Mouse (Mus musculus) layer of hippocampus, adult 18-20 months (tissue): ENCODE data around the gene Col26a1. TPM values are rescaled to one million over a fixed set of nuclear protein-coding genes. Genes with fewer than 3 reads are reported as not detected.

Source experiments
- DNase-seq, 2 experiments: peaks; one replicate each; pipeline ENCODE4 v3.0.0; 2022; ENCODE audit warnings: low spot score in 2 of 2
- total RNA-seq, 2 experiments: library from RNA; stranded (reverse); gene quantifications; 2 replicates each; pipeline ENCODE4 v1.2.3; 2021

The Col26a1 gene
- total RNA-seq, 2 experiments from 2014 or later = 1.8 to 2.7 TPM

DNA sequence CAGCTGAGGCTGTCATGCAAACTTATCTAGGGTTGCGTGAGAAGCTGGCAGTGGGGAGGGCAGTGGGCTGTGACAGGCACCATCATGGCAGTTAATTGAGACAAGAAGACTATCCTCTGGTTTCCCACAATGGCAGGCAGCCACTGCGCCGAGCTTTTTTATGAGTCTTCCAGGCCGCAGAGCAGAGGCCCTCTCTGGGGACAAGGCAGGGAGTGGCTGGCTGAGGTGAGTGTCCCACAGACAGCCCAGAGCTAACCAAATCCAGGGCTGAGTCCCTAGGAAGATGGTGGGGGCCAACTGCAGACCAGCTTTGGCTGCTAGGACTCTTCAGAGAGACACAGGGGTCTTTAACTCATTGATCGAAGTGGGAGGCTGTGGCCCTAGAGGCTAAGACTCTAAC lies 186.5 kb downstream of the Col26a1 start:
- DNase-seq = no peak

GRCm38 (mm10) chr5:136694976-136695375 lies 188.0 kb downstream of the Col26a1 start:
- no peak for DNase-seq

DNA sequence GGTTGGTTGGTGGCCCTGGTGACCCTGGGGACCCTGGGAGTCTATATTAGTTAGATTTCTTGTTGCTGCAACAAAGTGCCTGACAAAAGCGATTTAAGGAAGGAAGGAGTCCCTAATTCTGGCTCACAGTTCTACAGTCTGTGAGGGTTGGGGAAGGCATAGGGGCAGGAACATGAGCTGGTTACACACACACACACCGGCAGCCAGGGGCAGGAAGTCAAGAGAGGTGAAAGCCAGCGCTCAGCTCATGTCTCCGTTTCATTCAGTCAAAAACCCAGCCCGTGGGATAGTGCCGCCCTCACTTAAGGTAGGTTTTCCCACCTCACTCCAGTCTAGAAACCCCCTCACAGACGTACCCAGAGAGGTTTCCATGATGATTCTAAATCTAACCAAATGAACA lies 189.6 kb downstream of the Col26a1 start:
- DNase-seq = no peak

DNA sequence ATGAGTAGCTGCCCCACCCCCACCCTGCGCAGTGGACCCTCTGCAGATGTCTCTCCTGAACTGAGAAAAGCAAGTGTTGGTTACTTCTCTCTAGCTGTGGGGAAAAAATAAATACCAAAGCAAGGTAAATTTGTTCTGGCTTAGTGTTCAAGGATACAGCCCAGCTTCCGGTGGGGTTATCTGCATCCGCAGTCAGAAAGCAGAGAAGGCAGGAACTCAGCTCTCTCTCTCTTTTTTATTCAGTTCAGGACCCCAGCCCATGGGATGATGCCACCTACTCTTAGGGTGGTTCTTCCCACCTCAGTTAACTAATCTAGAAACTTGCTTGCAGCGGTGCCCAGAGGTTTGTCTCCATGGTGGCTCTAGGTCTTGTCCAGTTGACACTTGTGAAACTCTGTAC lies 190.2 kb downstream of the Col26a1 start, which contains the start of gene Myl10:
Myl10 (plus strand) TSS at position 363 of the 400 bp plus-strand sequence.
- no peak for DNase-seq

Other genes with a start within 250 kb of the Col26a1 start
- gene Myl10, start 190.1 kb downstream of the Col26a1 start, total RNA-seq = not detected
- gene Ift22, start 24.9 kb upstream of the Col26a1 start, total RNA-seq = 10 to 100 TPM; 85.7 to 88.0 TPM
- 100 to 1,000 TPM; 237 to 255 TPM for gene Fis1, start 70.1 kb upstream of the Col26a1 start, total RNA-seq
- gene Cldn15, start 83.4 kb upstream of the Col26a1 start, total RNA-seq = under 1 TPM in 1 of 2 experiments, not detected in 1; 0.61 TPM
- 10 to 100 TPM; 38.5 to 43.1 TPM for gene Plod3, start 103.8 kb upstream of the Col26a1 start, total RNA-seq
- 10 to 100 TPM; 82.8 to 96.2 TPM for gene Znhit1, start 104.8 kb upstream of the Col26a1 start, total RNA-seq
- gene Vgf, start 143.2 kb upstream of the Col26a1 start, total RNA-seq = 100 to 1,000 TPM; 228 to 230 TPM
- gene Ap1s1, start 162.9 kb upstream of the Col26a1 start, total RNA-seq = 100 to 1,000 TPM; 316 to 355 TPM
- under 1 TPM; 0.40 to 0.94 TPM for gene Serpine1, start 189.1 kb upstream of the Col26a1 start, total RNA-seq
- gene Trim56, start 233.0 kb upstream of the Col26a1 start, total RNA-seq = 1 to 10 TPM; 5.9 to 6.0 TPM